Comparison of ENCODE assay signal across 12 mouse cellular contexts in the genomic region with DNA sequence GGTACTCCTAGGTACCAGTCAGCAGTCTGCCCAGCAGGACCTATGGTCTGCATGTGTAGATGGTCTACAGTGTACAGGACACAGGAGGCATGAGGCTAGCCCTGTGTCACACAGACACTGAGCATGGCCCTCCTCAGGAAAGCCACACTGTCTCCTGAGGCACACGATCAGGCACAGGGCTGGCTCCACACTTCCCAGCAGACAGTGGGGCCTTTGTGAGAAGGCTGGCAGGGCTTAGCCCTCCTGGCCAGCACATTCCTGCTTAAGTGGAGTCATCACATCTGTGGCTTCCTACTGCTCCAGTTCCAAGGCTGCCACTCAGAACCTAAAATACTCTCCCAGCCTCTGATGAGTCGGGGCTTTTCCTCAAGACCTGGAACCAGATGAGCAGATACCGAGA. TPM values are rescaled to one million over a fixed set of nuclear protein-coding genes. Genes with fewer than 3 reads are reported as not detected.
A peak's percentile ranks its signal among the peaks of the same experiment; 100 is the strongest.
DNase-seq lines count a peak whose midpoint lies in the region; ATAC-seq and TF ChIP-seq lines count a peak whose summit lies in the region.
"Had no signal": no experiment of that assay in that cellular context is flagged by ENCODE, and none has a peak within 500 bp of the region (broad histone marks: within the 10 kb centered on the region; RNA-seq: fewer than 3 reads in every experiment).

No protein-coding gene starts in this region.

- H3K4me3 ChIP-seq in forebrain, postnatal 0 days (ENCODE audit: low read depth, low read length), result no peak overlapping the region
- H3K4me3 ChIP-seq in forebrain, embryonic 14.5 days (ENCODE audit: low read depth, low read length), result no peak overlapping the region
- no peak overlapping the region for H3K4me3 ChIP-seq in lung, postnatal 0 days (ENCODE audit: low read depth, low read length)
- H3K4me3 ChIP-seq in heart, embryonic 12.5 days, result no peak overlapping the region
- no peak overlapping the region for H3K4me3 ChIP-seq in olfactory bulb, adult 2 months (ENCODE audit: insufficient read depth, low read depth, low read length)
- no peak overlapping the region for H3K4me3 ChIP-seq in neural tube, embryonic 15.5 days (replicated peaks)
- H3K4me3 ChIP-seq: liver, embryonic 15.5 days; neural tube, embryonic 12.5 days had no signal

- no peak overlapping the region for H3K9ac ChIP-seq in forebrain, postnatal 0 days
- H3K9ac ChIP-seq in forebrain, embryonic 14.5 days (ENCODE audit: low read length), result no peak overlapping the region
- H3K9ac ChIP-seq in lung, postnatal 0 days (replicated peaks; ENCODE audit: low read depth), result no peak overlapping the region
- 0 out of 2 replicates have a peak overlapping the region, but pooled peaks have one; percentile 28 for H3K9ac ChIP-seq in heart, embryonic 12.5 days
- H3K9ac ChIP-seq in neural tube, embryonic 15.5 days (replicated peaks), result no peak overlapping the region
- H3K9ac ChIP-seq: liver, embryonic 15.5 days; neural tube, embryonic 12.5 days had no signal

- TF ChIP-seq EP300 in lung, postnatal 0 days (IDR thresholded peaks at IDR 0.05), result no peak

- 67% methylated on average over 3 of the region's 3 CpGs for WGBS in forebrain, postnatal 0 days
- 64% methylated on average over 3 of the region's 3 CpGs for WGBS in forebrain, embryonic 14.5 days
- 67% methylated on average over 3 of the region's 3 CpGs for WGBS in lung, postnatal 0 days
- 28% methylated on average over 3 of the region's 3 CpGs for WGBS in heart, embryonic 12.5 days
- WGBS in olfactory bulb, adult 2 months, result 54% methylated on average over 3 of the region's 3 CpGs
- WGBS in neural tube, embryonic 15.5 days, result 76% methylated on average over 3 of the region's 3 CpGs

- peaks cover 18% of the 10 kb centered on the region; the same call in 1 of the 2 replicates for H3K36me3 ChIP-seq in forebrain, postnatal 0 days (ENCODE audit: insufficient read depth)
- peaks cover 33% of the 10 kb centered on the region for H3K36me3 ChIP-seq in forebrain, embryonic 14.5 days (ENCODE audit: control insufficient read depth, insufficient read depth, low read length)
- H3K36me3 ChIP-seq in lung, postnatal 0 days (ENCODE audit: insufficient read depth, low read length), result peaks cover 54% of the 10 kb centered on the region; the same call in 1 of the 2 replicates
- peaks cover 75% of the 10 kb centered on the region for H3K36me3 ChIP-seq in heart, embryonic 12.5 days
- H3K36me3 ChIP-seq in neural tube, embryonic 15.5 days, result peaks cover 18% of the 10 kb centered on the region; the same call in 1 of the 2 replicates

- TF ChIP-seq POLR2A in olfactory bulb, adult 2 months (IDR thresholded peaks at IDR 0.05; ENCODE audit: insufficient read depth, low read depth, low read length), result no peak

- H3K27ac ChIP-seq in forebrain, postnatal 0 days (ENCODE audit: low read depth, low read length), result no peak overlapping the region
- no peak overlapping the region for H3K27ac ChIP-seq in forebrain, embryonic 14.5 days (ENCODE audit: low read depth, low read length)
- H3K27ac ChIP-seq in lung, postnatal 0 days (ENCODE audit: low read length), result peak overlapping the region; percentile 33
- H3K27ac ChIP-seq in heart, embryonic 12.5 days (ENCODE audit: poor library complexity, severe bottlenecking), result peak overlapping the region; percentile 81
- H3K27ac ChIP-seq in olfactory bulb, adult 2 months (ENCODE audit: insufficient read depth, low read depth, low read length), result peak overlapping the region; percentile 50; the same call in 1 of the 2 replicates
- H3K27ac ChIP-seq in neural tube, embryonic 15.5 days (replicated peaks), result no peak overlapping the region
- H3K27ac ChIP-seq: liver, embryonic 15.5 days; neural tube, embryonic 12.5 days had no signal

- peak; percentile 43; the same call in 1 of the 2 replicates for ATAC-seq in forebrain, postnatal 0 days
- ATAC-seq in forebrain, embryonic 14.5 days, result no peak
- no peak for ATAC-seq in lung, postnatal 0 days
- ATAC-seq in heart, embryonic 12.5 days (ENCODE audit: insufficient number of reproducible peaks, low FRiP score), result no peak
- no peak for ATAC-seq in neural tube, embryonic 15.5 days (ENCODE audit: low FRiP score)

- no peak for TF ChIP-seq CTCF in forebrain, postnatal 0 days (IDR thresholded peaks at IDR 0.05; ENCODE audit: low read depth)
- TF ChIP-seq CTCF in lung, postnatal 0 days (IDR thresholded peaks at IDR 0.05), result no peak
- no peak for TF ChIP-seq CTCF in olfactory bulb, adult 2 months (IDR thresholded peaks at IDR 0.05; ENCODE audit: insufficient read depth, low read depth, low read length)

- H3K27me3 ChIP-seq in forebrain, postnatal 0 days (ENCODE audit: insufficient read depth, low read length), result no peaks in the 10 kb centered on the region
- no peaks in the 10 kb centered on the region for H3K27me3 ChIP-seq in forebrain, embryonic 14.5 days (replicated peaks; ENCODE audit: control insufficient read depth, insufficient read depth, low read length)
- no peaks in the 10 kb centered on the region for H3K27me3 ChIP-seq in lung, postnatal 0 days (replicated peaks; ENCODE audit: insufficient read depth, low read length)
- no peaks in the 10 kb centered on the region for H3K27me3 ChIP-seq in heart, embryonic 12.5 days (replicated peaks)
- no peaks in the 10 kb centered on the region for H3K27me3 ChIP-seq in neural tube, embryonic 15.5 days (replicated peaks)
- H3K27me3 ChIP-seq: liver, embryonic 15.5 days; neural tube, embryonic 12.5 days had no signal

- no peaks in the 10 kb centered on the region for H3K9me3 ChIP-seq in forebrain, postnatal 0 days (ENCODE audit: low read length)
- no peaks in the 10 kb centered on the region for H3K9me3 ChIP-seq in forebrain, embryonic 14.5 days (replicated peaks; ENCODE audit: control insufficient read depth, low read length)
- no peaks in the 10 kb centered on the region for H3K9me3 ChIP-seq in lung, postnatal 0 days (ENCODE audit: low read length)
- no peaks in the 10 kb centered on the region for H3K9me3 ChIP-seq in heart, embryonic 12.5 days (replicated peaks)
- no peaks in the 10 kb centered on the region for H3K9me3 ChIP-seq in neural tube, embryonic 15.5 days (replicated peaks)
- H3K9me3 ChIP-seq: liver, embryonic 15.5 days; neural tube, embryonic 12.5 days had no signal

- no peak overlapping the region for H3K4me2 ChIP-seq in forebrain, postnatal 0 days (ENCODE audit: low read depth)
- no peak overlapping the region for H3K4me2 ChIP-seq in forebrain, embryonic 14.5 days (ENCODE audit: low read length)
- H3K4me2 ChIP-seq in lung, postnatal 0 days (replicated peaks; ENCODE audit: low read depth, low read length), result no peak overlapping the region
- H3K4me2 ChIP-seq in heart, embryonic 12.5 days, result no peak overlapping the region
- no peak overlapping the region for H3K4me2 ChIP-seq in neural tube, embryonic 15.5 days
- H3K4me2 ChIP-seq: liver, embryonic 15.5 days; neural tube, embryonic 12.5 days had no signal

- no peak for DNase-seq in forebrain, postnatal 0 days
- no peak for DNase-seq in forebrain, embryonic 14.5 days (ENCODE audit: low spot score)
- no peak for DNase-seq in lung, postnatal 0 days (ENCODE audit: low spot score)
- DNase-seq in lung, postnatal 14 days, result no peak
- DNase-seq in cerebellum, adult 8-10 months, result no peak
- DNase-seq: adrenal gland, adult 2 months had no signal

- H3K4me1 ChIP-seq in forebrain, postnatal 0 days (ENCODE audit: insufficient read depth), result no peaks in the 10 kb centered on the region
- H3K4me1 ChIP-seq in forebrain, embryonic 14.5 days (ENCODE audit: control insufficient read depth, insufficient read depth, low read length), result no peaks in the 10 kb centered on the region
- peaks cover 28% of the 10 kb centered on the region; the same call in 1 of the 2 replicates for H3K4me1 ChIP-seq in lung, postnatal 0 days (ENCODE audit: insufficient read depth, low read depth, low read length)
- peaks cover 94% of the 10 kb centered on the region for H3K4me1 ChIP-seq in heart, embryonic 12.5 days (replicated peaks)
- peaks cover 59% of the 10 kb centered on the region for H3K4me1 ChIP-seq in olfactory bulb, adult 2 months (ENCODE audit: control insufficient read depth, insufficient read depth, low read length)
- peaks cover 18% of the 10 kb centered on the region for H3K4me1 ChIP-seq in neural tube, embryonic 15.5 days

RNA-seq across cellular contexts. Expression of a gene that starts 38.2 kb away (rescaled TPM):
- total RNA-seq in forebrain, postnatal 0 days (2014; rRNA removed), result 26.4 and 35.2 TPM in 2 replicates
- polyA plus RNA-seq in forebrain, postnatal 0 days (2015; fragmentation: Nextera tagmentation; extraction: Ambion mirVana), result 5.8 and 7.2 TPM in 2 replicates
- polyA plus RNA-seq in forebrain, embryonic 14.5 days (2014; fragmentation: Nextera tagmentation; extraction: Ambion mirVana), result 10.8 and 14.6 TPM in 2 replicates
- 59.3 and 67.3 TPM in 2 replicates for polyA plus RNA-seq in lung, postnatal 0 days (2015; fragmentation: Nextera tagmentation; extraction: Ambion mirVana)
- polyA plus RNA-seq in heart, embryonic 12.5 days (2016; fragmentation: Nextera tagmentation; extraction: Ambion mirVana), result 41.9 and 42.0 TPM in 2 replicates
- 307 and 350 TPM in 2 replicates for polyA plus RNA-seq in olfactory bulb, adult 2 months (2012; ENCODE audit: insufficient read depth, insufficient read length, low replicate concordance, missing spikeins)
- polyA plus RNA-seq in neural tube, embryonic 15.5 days (2015; fragmentation: Nextera tagmentation; extraction: Ambion mirVana), result 9.6 and 17.7 TPM in 2 replicates

RNA-seq across cellular contexts. Expression of a gene that starts 46.9 kb away (rescaled TPM):
- 0.08 and 2.0 TPM in 2 replicates for total RNA-seq in forebrain, postnatal 0 days (2014; rRNA removed)
- 0.36 and 0.44 TPM in 2 replicates for polyA plus RNA-seq in forebrain, postnatal 0 days (2015; fragmentation: Nextera tagmentation; extraction: Ambion mirVana)
- 0.06 TPM in 1 of 2 replicates, not detected in the other for polyA plus RNA-seq in forebrain, embryonic 14.5 days (2014; fragmentation: Nextera tagmentation; extraction: Ambion mirVana)
- 0.06 and 0.26 TPM in 2 replicates for polyA plus RNA-seq in lung, postnatal 0 days (2015; fragmentation: Nextera tagmentation; extraction: Ambion mirVana)
- 0.65 and 0.74 TPM in 2 replicates for polyA plus RNA-seq in heart, embryonic 12.5 days (2016; fragmentation: Nextera tagmentation; extraction: Ambion mirVana)
- polyA plus RNA-seq in olfactory bulb, adult 2 months (2012; ENCODE audit: insufficient read depth, insufficient read length, low replicate concordance, missing spikeins), result not detected in 2 replicates
- 0.19 and 0.49 TPM in 2 replicates for polyA plus RNA-seq in neural tube, embryonic 15.5 days (2015; fragmentation: Nextera tagmentation; extraction: Ambion mirVana)
- total RNA-seq: adrenal gland, adult 2 months had no signal
- polyA plus RNA-seq: adrenal gland, adult 2 months; intestine, embryonic 14.5 days had no signal

Comparison
In these comparisons a context has a peak if more than half of its experiments do, and no peak if none do; other contexts are left out.
1. H3K27ac ChIP-seq: peak in lung, postnatal 0 days (single experiment), heart, embryonic 12.5 days (single experiment) and olfactory bulb, adult 2 months (single experiment); none in forebrain, postnatal 0 days (single experiment), forebrain, embryonic 14.5 days (single experiment) and neural tube, embryonic 15.5 days (single experiment).